Mouse (Mus musculus) large intestine, adult 2 months (tissue): ENCODE measurements around the gene P4hb. TPM values are rescaled to one million over a fixed set of nuclear protein-coding genes. Genes with fewer than 3 reads are reported as not detected.
A peak's percentile ranks its signal among the peaks of the same experiment; 100 is the strongest.
"Not testable (repeated sequence)": the region's sequence is repeated elsewhere in the genome, so short reads cannot be mapped to it uniquely, and the experiment has no call there.

Experiments used
- DNase-seq: peaks from one replicate; pipeline ENCODE4 v3.0.0-alpha.2; 2012; ENCODE audit warnings: low read depth, low spot score
- WGBS: fragments of 180-500 bp; shearing (Covaris S2); methylation state at CpG from one replicate; pipeline ENCODE4 v1.1.7; 2018; 5-methylcytosine and 5-hydroxymethylcytosine counted together
- polyA plus RNA-seq: library from polyadenylated mRNA; depleted of rRNA; stranded (reverse); fragments of >200 nt; gene quantifications from 2 replicates; pipeline ENCODE4 v1.2.3, GENCODE M21; 2012

The P4hb gene
- polyA plus RNA-seq, 1 experiment = 496 TPM

GRCm38 (mm10) chr11:120598990-120599549 is 26.0 kb upstream of the P4hb start:
- WGBS = 39% methylated on average over 17 of the region's 17 CpGs
- no peak for DNase-seq

GRCm38 (mm10) chr11:120598283-120598989 is 25.4 kb upstream of the P4hb start, which contains the start of the genes Alyref and Anapc11:
Alyref (minus strand) TSS chr11:120598365.
Anapc11 (plus strand) TSS chr11:120598421.
- 1% methylated on average over 87 of the region's 88 CpGs for WGBS
- DNase-seq = peak; percentile 71

DNA sequence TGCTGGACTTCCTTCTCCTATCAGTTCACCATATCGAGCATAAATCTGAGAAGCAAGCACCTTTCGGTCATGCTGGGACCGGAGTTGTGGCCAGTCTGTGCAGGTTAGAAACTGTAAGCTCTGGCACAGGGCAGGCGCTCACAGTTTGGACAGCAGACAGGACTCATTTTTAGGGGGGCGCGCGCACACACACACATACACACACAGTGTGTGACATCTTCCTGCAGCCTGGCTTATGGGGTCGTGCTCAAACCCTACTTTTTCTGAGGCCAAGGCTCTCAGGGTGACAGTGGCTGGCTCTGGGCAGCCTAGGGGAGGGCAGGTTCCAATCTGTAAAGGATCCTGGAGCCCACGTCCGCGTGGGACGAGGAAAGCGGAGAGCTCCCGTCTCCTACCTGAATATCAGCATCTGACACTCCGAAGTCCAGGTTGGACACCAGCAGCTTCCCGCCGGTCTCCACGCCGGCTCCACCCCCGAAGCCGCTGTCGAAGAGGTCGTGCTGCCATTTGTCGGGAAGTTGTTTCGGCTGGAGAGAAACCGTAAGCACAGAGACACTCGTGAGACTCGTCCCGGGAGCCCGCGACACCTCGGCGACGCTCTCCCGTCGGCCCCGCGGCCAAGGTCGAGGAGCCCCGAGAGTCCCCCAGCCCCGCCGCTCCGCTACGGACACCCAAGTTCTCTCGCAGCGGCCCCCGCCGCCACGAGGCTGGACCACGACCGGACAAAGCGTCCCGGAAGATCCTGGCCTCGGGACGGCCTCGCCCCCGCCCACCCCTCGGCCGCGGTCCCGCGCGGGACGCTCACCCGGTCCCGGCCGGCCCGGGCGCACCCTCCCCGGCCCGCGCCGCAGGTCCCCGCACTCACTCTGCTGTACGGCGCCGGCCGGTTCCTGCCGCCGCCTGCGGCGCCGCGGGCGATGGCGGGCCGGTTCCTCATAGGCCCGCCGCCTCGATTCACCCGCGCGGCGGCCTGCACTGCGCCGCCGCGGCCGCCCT is 24.5 kb upstream of the P4hb start:
- DNase-seq = no peak
- WGBS = 2% methylated on average over 99 of the region's 99 CpGs

GRCm38 (mm10) chr11:120588531-120588930 is 15.5 kb upstream of the P4hb start:
- WGBS = 91% methylated on average over 6 of the region's 6 CpGs
- DNase-seq = no peak

- DNase-seq = no peak
- WGBS = 94% methylated on average over 1 of the region's 1 CpGs
These were observed 10.9 kb upstream of the P4hb start for GRCm38 (mm10) chr11:120583937-120584336.

DNA sequence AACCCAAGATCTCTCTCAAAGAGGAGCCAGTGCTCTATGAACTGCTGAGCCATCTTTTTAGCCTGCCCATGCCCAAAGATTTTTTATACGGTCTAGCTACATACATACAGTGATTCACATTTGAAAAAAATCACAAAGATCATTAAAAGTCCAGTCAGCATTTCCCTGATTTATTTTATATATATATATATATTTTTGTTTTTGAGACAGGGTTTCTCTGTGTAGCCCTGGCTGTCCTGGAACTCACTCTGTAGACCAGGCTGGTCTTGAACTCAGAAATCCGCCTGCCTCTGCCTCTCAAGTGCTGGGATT is 9.9 kb upstream of the P4hb start:
- DNase-seq = not testable (repeated sequence)
- WGBS = 96% methylated on average over 2 of the region's 2 CpGs

DNA sequence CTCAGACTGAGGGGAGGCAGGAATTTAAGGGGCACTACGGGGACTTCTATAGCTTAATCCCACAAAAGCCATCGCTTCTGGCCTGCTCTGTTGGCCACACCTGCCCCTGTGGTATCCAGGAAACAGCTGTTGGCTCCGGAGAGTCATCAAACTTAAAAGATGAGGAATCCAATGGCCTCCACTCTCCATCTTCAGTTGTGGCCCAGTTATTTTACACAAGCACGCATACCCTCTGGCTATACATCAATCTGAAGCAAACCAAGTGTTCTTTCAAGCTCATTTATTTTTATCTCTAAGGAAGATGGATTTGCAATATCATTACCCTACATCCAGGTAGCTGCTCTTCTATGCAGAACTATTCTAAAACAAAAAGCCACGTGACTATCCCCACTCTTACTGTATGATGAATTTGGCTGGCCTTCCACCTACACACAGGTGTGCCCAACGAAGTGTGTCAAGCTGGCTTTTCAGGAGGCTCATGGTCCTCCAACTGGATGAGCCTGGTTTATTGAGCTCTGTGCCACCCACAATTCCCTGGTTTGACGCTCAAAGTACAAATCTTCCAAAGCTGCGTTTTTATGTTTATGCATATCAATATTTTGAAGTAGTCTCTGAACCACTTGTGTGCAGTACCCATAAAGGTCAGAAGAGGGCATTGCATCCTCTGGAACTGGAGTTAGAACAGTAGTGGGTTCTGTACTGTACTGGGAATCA is 9.4 kb upstream of the P4hb start:
- WGBS = 51% methylated on average over 8 of the region's 8 CpGs

DNA sequence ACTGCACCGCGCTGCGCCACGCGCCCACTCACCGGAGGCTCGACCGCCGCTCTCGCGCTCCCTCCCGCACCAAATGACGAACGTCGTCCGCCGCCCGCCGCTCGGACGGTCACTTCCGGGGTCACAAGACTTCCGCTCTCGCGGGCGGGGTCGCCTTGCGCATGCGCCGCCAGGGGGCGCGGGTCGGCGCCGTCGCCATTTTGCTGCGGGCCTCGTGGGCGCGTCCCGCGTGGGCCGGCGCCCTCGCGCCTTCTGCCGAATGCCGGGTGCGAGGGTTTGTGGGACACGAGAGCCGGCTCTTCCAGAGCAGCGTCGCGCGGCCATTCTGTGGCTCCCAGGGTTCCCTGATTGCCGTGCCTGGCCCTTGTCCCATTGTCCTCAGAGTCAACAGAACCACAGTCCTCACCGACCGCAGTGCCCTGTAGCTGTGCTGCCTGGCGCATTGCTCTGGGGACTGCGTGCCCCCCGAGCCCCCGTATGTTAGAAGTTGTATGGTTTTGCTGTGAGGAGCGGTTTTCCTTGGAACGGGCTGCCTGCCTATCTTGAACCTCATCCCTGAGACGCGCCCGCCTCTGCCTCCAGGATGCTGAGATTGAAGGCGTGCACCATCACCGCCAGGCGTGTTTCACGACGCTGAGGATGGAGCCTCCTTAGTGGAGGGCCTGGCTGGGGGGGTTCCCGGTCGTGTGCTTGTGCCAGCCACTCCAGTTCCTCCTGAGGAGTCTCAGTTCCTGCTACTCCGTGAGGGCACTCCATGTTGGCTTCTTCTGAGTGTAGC is 8.6 kb upstream of the P4hb start, which contains the start of gene Arhgdia:
Gene Arhgdia, minus strand, starts transcription at position 135 of the 778 bp plus-strand sequence.
- WGBS = 2% methylated on average over 75 of the region's 75 CpGs
- no peak for DNase-seq

More for the DNA sequence above, 9.4 kb upstream of the P4hb start:
- DNase-seq = no peak

DNA sequence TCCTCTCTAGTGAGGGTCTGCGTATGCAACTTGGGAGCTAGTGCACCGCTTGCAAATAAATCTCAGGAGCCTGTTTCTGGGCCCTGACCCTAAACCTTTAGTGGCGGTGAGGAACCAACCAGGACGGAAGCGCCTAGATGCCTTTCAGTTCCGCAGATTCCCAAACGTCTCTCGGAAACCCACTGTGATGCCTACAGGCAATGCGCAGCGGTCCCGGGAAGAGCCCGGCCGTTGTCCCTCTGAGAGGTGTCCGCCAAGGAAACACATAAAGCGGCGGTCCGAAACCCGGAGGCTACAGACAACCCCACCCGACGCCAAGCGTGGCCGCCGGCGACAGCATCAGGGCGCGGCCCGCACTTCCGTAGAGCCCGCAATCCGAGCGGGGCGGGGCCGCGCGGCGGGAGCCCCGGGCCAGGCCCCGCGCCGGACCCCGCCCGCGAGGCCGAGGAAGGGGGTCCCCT is 7.8 kb upstream of the P4hb start:
- WGBS = under 1% methylated on average over 43 of the region's 44 CpGs
- DNase-seq = no peak

GRCm38 (mm10) chr11:120580190-120580589 is 7.1 kb upstream of the P4hb start:
- DNase-seq = no peak
- 22% methylated on average over 7 of the region's 7 CpGs for WGBS

GRCm38 (mm10) chr11:120579316-120580107 is 6.5 kb upstream of the P4hb start:
- 55% methylated on average over 15 of the region's 15 CpGs for WGBS
- no peak for DNase-seq

DNA sequence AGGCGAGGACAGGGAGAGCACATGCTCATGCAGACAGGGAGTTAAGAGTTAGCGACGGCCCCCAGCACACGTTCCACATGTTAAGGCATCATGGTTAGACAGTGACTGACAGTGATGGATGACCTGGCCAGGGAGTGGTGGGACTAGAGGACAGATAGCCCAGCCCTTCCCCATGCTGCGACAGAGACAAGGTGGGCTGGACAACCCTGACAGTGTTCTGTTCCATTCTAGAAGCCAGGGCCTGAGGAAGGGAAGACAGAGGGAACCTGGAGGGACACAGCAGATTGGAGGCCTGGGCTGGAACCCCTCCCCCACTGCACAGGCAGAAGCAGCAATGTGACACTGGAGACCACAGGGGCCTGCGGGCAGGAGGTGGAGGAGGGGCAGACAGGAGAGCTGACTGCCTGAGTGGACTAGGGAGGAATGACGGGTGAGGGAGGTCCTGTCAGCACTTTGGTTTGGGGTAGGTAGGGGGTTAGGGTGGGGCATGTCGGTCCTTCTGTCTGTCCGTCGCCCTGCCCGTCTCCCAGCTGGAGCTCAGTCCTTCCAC is 5.7 kb upstream of the P4hb start:
- 88% methylated on average over 11 of the region's 11 CpGs for WGBS

DNA sequence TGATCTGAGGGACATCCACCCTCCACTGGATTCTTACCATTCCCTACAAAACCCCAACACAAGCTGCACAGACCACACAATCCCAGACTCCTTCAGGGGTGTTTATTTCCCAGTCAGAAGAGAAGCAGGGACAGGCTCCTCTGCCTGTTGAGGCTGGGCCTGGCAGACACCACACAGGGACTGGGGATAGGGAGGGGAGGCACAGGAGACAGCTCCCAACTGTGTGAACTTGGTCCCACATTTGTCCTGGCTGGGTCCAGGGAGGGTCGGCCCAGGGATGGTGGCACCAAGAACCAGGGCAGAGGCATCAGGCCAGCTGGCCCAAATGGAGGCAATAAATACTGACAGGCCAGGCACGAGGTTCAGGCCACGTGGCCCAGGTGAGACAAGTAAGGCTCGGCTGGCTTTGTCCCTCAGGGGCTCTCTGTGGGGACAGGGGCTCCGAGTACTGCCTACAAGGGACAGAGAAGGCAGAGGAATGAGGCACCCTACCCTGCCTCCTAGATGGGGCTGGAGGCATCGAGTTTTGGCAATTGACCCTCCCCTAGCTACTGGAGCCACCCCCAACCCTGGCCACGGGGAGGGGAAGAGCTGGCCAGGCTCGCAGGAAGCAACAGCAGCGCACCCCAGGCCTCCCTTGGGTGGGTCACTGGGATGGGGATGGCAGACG is 5.1 kb upstream of the P4hb start:
- 59% methylated on average over 10 of the region's 10 CpGs for WGBS
- no peak for DNase-seq

More for the DNA sequence above, 5.7 kb upstream of the P4hb start:
- DNase-seq = no peak

GRCm38 (mm10) chr11:120577211-120578023 is 4.4 kb upstream of the P4hb start:
- 67% methylated on average over 7 of the region's 7 CpGs for WGBS
- no peak for DNase-seq

GRCm38 (mm10) chr11:120576365-120576981 is 3.4 kb upstream of the P4hb start:
- 74% methylated on average over 3 of the region's 3 CpGs for WGBS
- no peak for DNase-seq

GRCm38 (mm10) chr11:120575940-120576339 is 2.9 kb upstream of the P4hb start:
- no peak for DNase-seq
